Mouse (Mus musculus): ENCODE data around the gene Nhsl1. TPM values are rescaled to one million over a fixed set of nuclear protein-coding genes. Genes with fewer than 3 reads are reported as not detected.
A peak's percentile ranks its signal among the peaks of the same experiment; 100 is the strongest.

Nhsl1 gene
- polyA plus RNA-seq, 1 experiment from 2014 or later, result 8.6 TPM

GRCm38 (mm10) chr10:18461336-18461735 lies 142.6 kb downstream of the Nhsl1 start:
- ATAC-seq (ENCODE audit: insufficient number of reproducible peaks, low FRiP score, low TSS enrichment, low read depth), result no peak
- H3K27ac ChIP-seq (replicated peaks; ENCODE audit: low read depth, low read length), result no peak overlapping the region
- H3K4me2 ChIP-seq (ENCODE audit: low read depth, severe bottlenecking), result no peak overlapping the region
- H3K9ac ChIP-seq (ENCODE audit: low read length), result no peak overlapping the region
- DNase-seq (ENCODE audit: low spot score), result no peak
- H3K36me3 ChIP-seq (ENCODE audit: control insufficient read depth, insufficient read depth, low read length), result no peaks in the 10 kb centered on the region
- H3K4me1 ChIP-seq (ENCODE audit: control insufficient read depth, insufficient read depth, low read length), result no peaks in the 10 kb centered on the region
- H3K27me3 ChIP-seq (ENCODE audit: control insufficient read depth, insufficient read depth, low read length), result no peaks in the 10 kb centered on the region
- 96% methylated on average over 13 of the region's 13 CpGs for WGBS
- no peaks in the 10 kb centered on the region for H3K9me3 ChIP-seq (ENCODE audit: control insufficient read depth, low read length)
- no peak overlapping the region for H3K4me3 ChIP-seq (ENCODE audit: low read depth, low read length)

GRCm38 (mm10) chr10:18463071-18463841 lies 144.5 kb downstream of the Nhsl1 start:
- Histone ChIP-seq H3K9ac (ENCODE audit: low read length) (no peak overlapping the region), H3K4me1 (ENCODE audit: control insufficient read depth, insufficient read depth, low read length) (no peaks in the 10 kb centered on the region), H3K36me3 (ENCODE audit: control insufficient read depth, insufficient read depth, low read length) (no peaks in the 10 kb centered on the region), H3K27ac (replicated peaks; ENCODE audit: low read depth, low read length) (no peak overlapping the region), H3K4me3 (ENCODE audit: low read depth, low read length) (no peak overlapping the region), H3K9me3 (ENCODE audit: control insufficient read depth, low read length) (no peaks in the 10 kb centered on the region), H3K4me2 (ENCODE audit: low read depth, severe bottlenecking) (no peak overlapping the region), H3K27me3 (ENCODE audit: control insufficient read depth, insufficient read depth, low read length) (no peaks in the 10 kb centered on the region)
- WGBS, result 73% methylated on average over 23 of the region's 23 CpGs
- ATAC-seq (ENCODE audit: insufficient number of reproducible peaks, low FRiP score, low TSS enrichment, low read depth) (no peak), DNase-seq (ENCODE audit: low spot score) (no peak)

- DNase-seq (ENCODE audit: low spot score) (no peak), ATAC-seq (ENCODE audit: insufficient number of reproducible peaks, low FRiP score, low TSS enrichment, low read depth) (no peak)
- Histone ChIP-seq H3K27me3 (ENCODE audit: control insufficient read depth, insufficient read depth, low read length) (no peaks in the 10 kb centered on the region), H3K4me1 (ENCODE audit: control insufficient read depth, insufficient read depth, low read length) (peaks cover 9% of the 10 kb centered on the region; the same call in 1 of the 2 replicates), H3K27ac (replicated peaks; ENCODE audit: low read depth, low read length) (no peak overlapping the region), H3K9ac (ENCODE audit: low read length) (no peak overlapping the region), H3K4me2 (ENCODE audit: low read depth, severe bottlenecking) (no peak overlapping the region), H3K36me3 (ENCODE audit: control insufficient read depth, insufficient read depth, low read length) (no peaks in the 10 kb centered on the region), H3K9me3 (ENCODE audit: control insufficient read depth, low read length) (no peaks in the 10 kb centered on the region), H3K4me3 (ENCODE audit: low read depth, low read length) (no peak overlapping the region)
- 37% methylated on average over 4 of the region's 4 CpGs for WGBS
These were observed 149.6 kb downstream of the Nhsl1 start for GRCm38 (mm10) chr10:18468396-18468795.

DNA sequence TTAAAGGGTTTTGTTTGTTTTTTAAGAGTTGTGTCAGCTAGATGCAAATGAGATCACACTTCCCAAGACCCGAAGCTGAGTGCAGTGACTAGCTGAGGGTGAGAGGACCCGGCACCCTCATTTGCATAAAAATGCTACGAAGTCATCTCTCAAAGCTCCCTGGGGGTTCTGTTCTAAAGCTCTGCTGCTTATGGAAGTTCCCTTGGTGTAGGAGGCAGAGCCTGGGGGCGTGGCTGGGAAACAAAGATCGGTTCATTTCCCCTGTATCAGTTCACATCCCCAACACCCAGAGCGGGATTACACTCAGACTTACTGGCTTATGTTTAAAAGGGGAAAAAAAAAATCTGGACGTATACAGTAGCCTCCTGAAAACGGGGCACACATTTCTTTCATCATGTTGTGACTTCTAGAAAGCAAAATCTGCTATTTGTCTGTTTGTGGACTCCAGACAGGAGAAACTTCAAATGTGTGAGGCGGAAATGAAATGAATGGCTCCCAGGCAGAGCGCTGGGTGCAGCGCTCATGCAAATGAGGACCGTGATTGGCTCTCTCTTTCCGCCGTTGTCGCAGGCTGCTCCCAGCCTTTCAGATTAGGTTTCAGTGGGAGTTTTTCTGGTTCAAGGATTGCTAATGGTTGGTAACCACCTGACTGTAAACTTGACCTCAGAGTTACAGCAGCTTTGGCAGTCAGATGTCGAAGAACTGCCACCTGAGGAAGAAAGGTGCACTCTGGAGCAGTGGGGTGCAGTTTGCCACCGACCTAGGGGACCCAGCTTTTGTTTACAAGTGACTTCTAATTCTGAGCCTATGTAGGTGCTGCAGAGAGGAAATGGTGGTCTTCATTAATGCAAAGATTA lies 150.7 kb downstream of the Nhsl1 start:
- no peaks in the 10 kb centered on the region for H3K9me3 ChIP-seq (ENCODE audit: control insufficient read depth, low read length)
- H3K36me3 ChIP-seq (ENCODE audit: control insufficient read depth, insufficient read depth, low read length), result no peaks in the 10 kb centered on the region
- peak; percentile 64 for DNase-seq (ENCODE audit: low spot score)
- peak overlapping the region; percentile 7; the same call in 1 of the 2 replicates for H3K4me3 ChIP-seq (ENCODE audit: low read depth, low read length)
- H3K4me1 ChIP-seq (ENCODE audit: control insufficient read depth, insufficient read depth, low read length), result peaks cover 9% of the 10 kb centered on the region; the same call in 1 of the 2 replicates
- no peak overlapping the region for H3K27ac ChIP-seq (replicated peaks; ENCODE audit: low read depth, low read length)
- no peaks in the 10 kb centered on the region for H3K27me3 ChIP-seq (ENCODE audit: control insufficient read depth, insufficient read depth, low read length)
- ATAC-seq (ENCODE audit: insufficient number of reproducible peaks, low FRiP score, low TSS enrichment, low read depth), result peak; percentile 53; the same call in 1 of the 2 replicates
- under 1% methylated on average over 17 of the region's 17 CpGs for WGBS
- H3K9ac ChIP-seq (ENCODE audit: low read length), result no peak overlapping the region
- peak overlapping the region; percentile 33 for H3K4me2 ChIP-seq (ENCODE audit: low read depth, severe bottlenecking)

- Histone ChIP-seq H3K9ac (ENCODE audit: low read length) (no peak overlapping the region), H3K4me1 (ENCODE audit: control insufficient read depth, insufficient read depth, low read length) (peaks cover 9% of the 10 kb centered on the region; the same call in 1 of the 2 replicates), H3K4me3 (ENCODE audit: low read depth, low read length) (no peak overlapping the region), H3K27me3 (ENCODE audit: control insufficient read depth, insufficient read depth, low read length) (no peaks in the 10 kb centered on the region), H3K27ac (replicated peaks; ENCODE audit: low read depth, low read length) (no peak overlapping the region), H3K36me3 (ENCODE audit: control insufficient read depth, insufficient read depth, low read length) (no peaks in the 10 kb centered on the region), H3K9me3 (ENCODE audit: control insufficient read depth, low read length) (no peaks in the 10 kb centered on the region), H3K4me2 (ENCODE audit: low read depth, severe bottlenecking) (no peak overlapping the region)
- DNase-seq (ENCODE audit: low spot score) (no peak), ATAC-seq (ENCODE audit: insufficient number of reproducible peaks, low FRiP score, low TSS enrichment, low read depth) (no peak)
- WGBS, result 45% methylated on average over 20 of the region's 20 CpGs
These were observed 151.7 kb downstream of the Nhsl1 start for GRCm38 (mm10) chr10:18470351-18471060.

DNA sequence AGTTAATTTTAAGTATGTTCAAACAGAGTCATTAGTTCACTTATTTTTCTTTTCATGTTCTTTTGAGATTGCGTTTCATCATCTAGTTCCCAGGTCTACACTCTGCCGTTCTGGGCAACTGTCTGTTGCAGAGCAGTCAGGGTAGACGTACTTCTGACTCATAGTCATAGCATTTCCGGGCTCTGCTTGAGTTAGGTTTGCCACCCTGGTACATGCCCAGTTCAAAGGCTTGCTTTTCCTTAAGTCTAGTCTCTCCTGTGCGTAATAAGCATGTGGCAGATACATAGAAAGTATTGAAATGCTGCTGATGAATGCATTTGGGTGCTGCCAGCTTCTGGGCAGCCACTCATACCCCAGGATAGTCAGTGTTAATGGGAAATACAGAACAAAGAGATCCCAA lies 152.9 kb downstream of the Nhsl1 start:
- Histone ChIP-seq H3K4me2 (ENCODE audit: low read depth, severe bottlenecking) (no peak overlapping the region), H3K36me3 (ENCODE audit: control insufficient read depth, insufficient read depth, low read length) (no peaks in the 10 kb centered on the region), H3K27me3 (ENCODE audit: control insufficient read depth, insufficient read depth, low read length) (no peaks in the 10 kb centered on the region), H3K4me3 (ENCODE audit: low read depth, low read length) (no peak overlapping the region), H3K9ac (ENCODE audit: low read length) (no peak overlapping the region), H3K9me3 (ENCODE audit: control insufficient read depth, low read length) (no peaks in the 10 kb centered on the region), H3K4me1 (ENCODE audit: control insufficient read depth, insufficient read depth, low read length) (peaks cover 9% of the 10 kb centered on the region; the same call in 1 of the 2 replicates), H3K27ac (replicated peaks; ENCODE audit: low read depth, low read length) (no peak overlapping the region)
- no peak for ATAC-seq (ENCODE audit: insufficient number of reproducible peaks, low FRiP score, low TSS enrichment, low read depth)
- no peak for DNase-seq (ENCODE audit: low spot score)
- 92% methylated on average over 5 of the region's 5 CpGs for WGBS

- no peak overlapping the region for H3K9ac ChIP-seq (ENCODE audit: low read length)
- WGBS, result 85% methylated on average over 6 of the region's 6 CpGs
- no peak for DNase-seq (ENCODE audit: low spot score)
- peaks cover 3% of the 10 kb centered on the region; the same call in 1 of the 2 replicates for H3K4me1 ChIP-seq (ENCODE audit: control insufficient read depth, insufficient read depth, low read length)
- no peaks in the 10 kb centered on the region for H3K9me3 ChIP-seq (ENCODE audit: control insufficient read depth, low read length)
- H3K36me3 ChIP-seq (ENCODE audit: control insufficient read depth, insufficient read depth, low read length), result no peaks in the 10 kb centered on the region
- H3K4me2 ChIP-seq (ENCODE audit: low read depth, severe bottlenecking), result no peak overlapping the region
- no peak for ATAC-seq (ENCODE audit: insufficient number of reproducible peaks, low FRiP score, low TSS enrichment, low read depth)
- no peak overlapping the region for H3K4me3 ChIP-seq (ENCODE audit: low read depth, low read length)
- no peak overlapping the region for H3K27ac ChIP-seq (replicated peaks; ENCODE audit: low read depth, low read length)
- H3K27me3 ChIP-seq (ENCODE audit: control insufficient read depth, insufficient read depth, low read length), result no peaks in the 10 kb centered on the region
These were observed 156.3 kb downstream of the Nhsl1 start for GRCm38 (mm10) chr10:18475126-18475525.

DNA sequence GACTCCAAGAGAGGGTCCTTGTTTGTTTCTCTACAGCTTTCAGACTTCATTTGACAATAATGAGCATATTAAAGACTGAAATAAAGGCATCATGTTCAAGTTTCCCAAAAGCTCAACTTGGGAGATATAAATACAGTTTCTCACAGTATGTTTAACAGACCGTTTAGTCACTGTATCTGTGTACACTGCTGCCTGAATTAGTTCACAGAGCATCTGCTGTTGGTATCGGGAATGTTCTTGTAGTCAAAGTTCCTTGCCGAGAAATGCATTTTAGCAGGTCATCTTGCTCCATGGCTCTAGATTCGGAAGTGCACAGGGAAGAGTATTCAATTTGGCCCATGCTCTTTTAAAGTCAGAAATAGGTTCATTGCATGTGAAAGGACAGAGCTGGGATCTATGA lies 159.5 kb downstream of the Nhsl1 start:
- no peak overlapping the region for H3K4me3 ChIP-seq (ENCODE audit: low read depth, low read length)
- no peak overlapping the region for H3K27ac ChIP-seq (replicated peaks; ENCODE audit: low read depth, low read length)
- no peaks in the 10 kb centered on the region for H3K36me3 ChIP-seq (ENCODE audit: control insufficient read depth, insufficient read depth, low read length)
- 92% methylated on average over 4 of the region's 4 CpGs for WGBS
- DNase-seq (ENCODE audit: low spot score) (no peak), ATAC-seq (ENCODE audit: insufficient number of reproducible peaks, low FRiP score, low TSS enrichment, low read depth) (no peak)
- H3K9me3 ChIP-seq (ENCODE audit: control insufficient read depth, low read length), result no peaks in the 10 kb centered on the region
- H3K4me1 ChIP-seq (ENCODE audit: control insufficient read depth, insufficient read depth, low read length), result no peaks in the 10 kb centered on the region
- no peaks in the 10 kb centered on the region for H3K27me3 ChIP-seq (ENCODE audit: control insufficient read depth, insufficient read depth, low read length)
- H3K4me2 ChIP-seq (ENCODE audit: low read depth, severe bottlenecking), result no peak overlapping the region
- no peak overlapping the region for H3K9ac ChIP-seq (ENCODE audit: low read length)

Data from limb, embryonic 11.5 days (tissue).